Mouse (Mus musculus): ENCODE results near the gene Tspoap1. TPM values are rescaled to one million over a fixed set of nuclear protein-coding genes. Genes with fewer than 3 reads are reported as not detected.
A peak's percentile ranks its signal among the peaks of the same experiment; 100 is the strongest.

Gene Tspoap1
- polyA plus RNA-seq, 1 experiment from 2014 or later: 10.5 TPM

GRCm38 (mm10) chr11:87805448-87805847, 45.1 kb downstream of the Tspoap1 start:
- Histone ChIP-seq H3K4me3 (no peak overlapping the region), H3K27me3 (ENCODE audit: insufficient read depth, poor library complexity, severe bottlenecking) (peaks cover 3% of the 10 kb centered on the region; the same call in 1 of the 2 replicates), H3K4me1 (replicated peaks) (peaks cover 12% of the 10 kb centered on the region; the same call in 1 of the 2 replicates), H3K36me3 (no peaks in the 10 kb centered on the region), H3K9me3 (no peaks in the 10 kb centered on the region), H3K27ac (no peak overlapping the region)
- no peak for DNase-seq (ENCODE audit: low spot score)
- 53% methylated on average over 1 of the region's 1 CpGs for WGBS

- Histone ChIP-seq H3K9me3 (no peaks in the 10 kb centered on the region), H3K36me3 (no peaks in the 10 kb centered on the region), H3K4me3 (no peak overlapping the region), H3K4me1 (replicated peaks) (peaks cover 18% of the 10 kb centered on the region), H3K27me3 (ENCODE audit: insufficient read depth, poor library complexity, severe bottlenecking) (no peaks in the 10 kb centered on the region), H3K27ac (no peak overlapping the region)
- DNase-seq (ENCODE audit: low spot score): no peak
- 86% methylated on average over 6 of the region's 6 CpGs for WGBS
These were observed 47.1 kb downstream of the Tspoap1 start for GRCm38 (mm10) chr11:87807433-87807832.

- no peak for DNase-seq (ENCODE audit: low spot score)
- no peaks in the 10 kb centered on the region for H3K9me3 ChIP-seq
- H3K27ac ChIP-seq: no peak overlapping the region
- WGBS: 87% methylated on average over 7 of the region's 7 CpGs
- H3K27me3 ChIP-seq (ENCODE audit: insufficient read depth, poor library complexity, severe bottlenecking): no peaks in the 10 kb centered on the region
- H3K4me3 ChIP-seq: no peak overlapping the region
- H3K36me3 ChIP-seq: no peaks in the 10 kb centered on the region
- H3K4me1 ChIP-seq (replicated peaks): peaks cover 13% of the 10 kb centered on the region
These were observed 47.9 kb downstream of the Tspoap1 start for GRCm38 (mm10) chr11:87808236-87808635.

- Histone ChIP-seq H3K9me3 (no peaks in the 10 kb centered on the region), H3K36me3 (no peaks in the 10 kb centered on the region), H3K4me3 (no peak overlapping the region), H3K27me3 (ENCODE audit: insufficient read depth, poor library complexity, severe bottlenecking) (0 out of 2 replicates have a peak, but pooled peaks cover 4% of the 10 kb centered on the region), H3K27ac (no peak overlapping the region; the same call in 1 of the 2 replicates), H3K4me1 (replicated peaks) (peaks cover 25% of the 10 kb centered on the region)
- DNase-seq (ENCODE audit: low spot score): no peak
- WGBS: 64% methylated on average over 4 of the region's 4 CpGs
These were observed 51.1 kb downstream of the Tspoap1 start for GRCm38 (mm10) chr11:87811396-87811795.

- Histone ChIP-seq H3K4me3 (no peak overlapping the region), H3K9me3 (no peaks in the 10 kb centered on the region), H3K36me3 (no peaks in the 10 kb centered on the region), H3K4me1 (replicated peaks) (peaks cover 37% of the 10 kb centered on the region), H3K27ac (peak overlapping the region; percentile 46), H3K27me3 (ENCODE audit: insufficient read depth, poor library complexity, severe bottlenecking) (peaks cover 25% of the 10 kb centered on the region)
- 68% methylated on average over 8 of the region's 8 CpGs for WGBS
- DNase-seq (ENCODE audit: low spot score): no peak
These were observed 54.5 kb downstream of the Tspoap1 start for GRCm38 (mm10) chr11:87814831-87815230.

GRCm38 (mm10) chr11:87816707-87817442, 56.5 kb downstream of the Tspoap1 start:
- peak overlapping the region; percentile 83 for H3K27ac ChIP-seq
- peak overlapping the region; percentile 53 for H3K4me3 ChIP-seq
- 4% methylated on average over 31 of the region's 31 CpGs for WGBS
- peaks cover 44% of the 10 kb centered on the region for H3K4me1 ChIP-seq (replicated peaks)
- H3K9me3 ChIP-seq: no peaks in the 10 kb centered on the region
- H3K36me3 ChIP-seq: no peaks in the 10 kb centered on the region
- peaks cover 25% of the 10 kb centered on the region for H3K27me3 ChIP-seq (ENCODE audit: insufficient read depth, poor library complexity, severe bottlenecking)
- peak; percentile 69 for DNase-seq (ENCODE audit: low spot score)

- Histone ChIP-seq H3K9me3 (no peaks in the 10 kb centered on the region), H3K27ac (peak overlapping the region; percentile 83), H3K4me3 (peak overlapping the region; percentile 53), H3K4me1 (replicated peaks) (peaks cover 44% of the 10 kb centered on the region), H3K27me3 (ENCODE audit: insufficient read depth, poor library complexity, severe bottlenecking) (peaks cover 25% of the 10 kb centered on the region), H3K36me3 (no peaks in the 10 kb centered on the region)
- DNase-seq (ENCODE audit: low spot score): no peak
- 29% methylated on average over 4 of the region's 4 CpGs for WGBS
These were observed 57.1 kb downstream of the Tspoap1 start for GRCm38 (mm10) chr11:87817443-87817773.

GRCm38 (mm10) chr11:87821502-87821901, 61.2 kb downstream of the Tspoap1 start:
- Histone ChIP-seq H3K4me1 (replicated peaks) (peaks cover 33% of the 10 kb centered on the region), H3K4me3 (no peak overlapping the region), H3K36me3 (no peaks in the 10 kb centered on the region), H3K9me3 (no peaks in the 10 kb centered on the region), H3K27ac (no peak overlapping the region), H3K27me3 (ENCODE audit: insufficient read depth, poor library complexity, severe bottlenecking) (peaks cover 20% of the 10 kb centered on the region)
- WGBS: 40% methylated on average over 5 of the region's 5 CpGs
- no peak for DNase-seq (ENCODE audit: low spot score)

GRCm38 (mm10) chr11:87828239-87828900, 68.0 kb downstream of the Tspoap1 start, which contains the start of gene Lpo:
Gene Lpo, minus strand, starts transcription at chr11:87828289.
- 47% methylated on average over 10 of the region's 10 CpGs for WGBS
- peak within 1 kb of the TSS; percentile 64; the same call in 1 of the 2 replicates for H3K27ac ChIP-seq
- no peak for DNase-seq (ENCODE audit: low spot score)
- H3K4me1 ChIP-seq (replicated peaks): peaks cover 17% of the 10 kb centered on the region
- no peaks in the 10 kb centered on the region for H3K9me3 ChIP-seq
- H3K4me3 ChIP-seq: no peak within 1 kb of the TSS
- no peaks in the 10 kb centered on the region for H3K27me3 ChIP-seq (ENCODE audit: insufficient read depth, poor library complexity, severe bottlenecking)
- H3K36me3 ChIP-seq: no peaks in the 10 kb centered on the region

MicroRNAs within 50 kb of the gene (microRNA counts, 519-probe panel; counts per million panel counts)
- microRNA mmu-miR-142-3p (3,065 counts per million, percentile 82 among the panel's probes with 10 or more counts), microRNA mmu-miR-142-5p (5,429 counts per million, percentile 96 among the panel's probes with 10 or more counts)

Other genes starting within 250 kb of the Tspoap1 start
- gene Gm11492, start 193.9 kb upstream of the Tspoap1 start, polyA plus RNA-seq (2016; fragmentation: Nextera tagmentation; extraction: Ambion mirVana): not detected in 2 replicates
- gene Sept4, start 191.6 kb upstream of the Tspoap1 start, polyA plus RNA-seq (2016; fragmentation: Nextera tagmentation; extraction: Ambion mirVana): 7.4 and 11.2 TPM in 2 replicates
- gene Mtmr4, start 168.4 kb upstream of the Tspoap1 start, polyA plus RNA-seq (2016; fragmentation: Nextera tagmentation; extraction: Ambion mirVana): 68.8 and 70.5 TPM in 2 replicates
- 0.39 and 0.46 TPM in 2 replicates for gene Hsf5, start 143.4 kb upstream of the Tspoap1 start, polyA plus RNA-seq (2016; fragmentation: Nextera tagmentation; extraction: Ambion mirVana)
- 0.90 and 1.2 TPM in 2 replicates for gene Rnf43, start 97.8 kb upstream of the Tspoap1 start, polyA plus RNA-seq (2016; fragmentation: Nextera tagmentation; extraction: Ambion mirVana)
- gene Supt4a, start 23.0 kb upstream of the Tspoap1 start, polyA plus RNA-seq (2016; fragmentation: Nextera tagmentation; extraction: Ambion mirVana): 178 and 184 TPM in 2 replicates
- gene Mpo, start 33.0 kb downstream of the Tspoap1 start, polyA plus RNA-seq (2016; fragmentation: Nextera tagmentation; extraction: Ambion mirVana): 2.8 and 5.0 TPM in 2 replicates
- 0.31 and 0.57 TPM in 2 replicates for gene Lpo, start 67.7 kb downstream of the Tspoap1 start, polyA plus RNA-seq (2016; fragmentation: Nextera tagmentation; extraction: Ambion mirVana)
- 17.2 and 18.6 TPM in 2 replicates for gene Mks1, start 92.7 kb downstream of the Tspoap1 start, polyA plus RNA-seq (2016; fragmentation: Nextera tagmentation; extraction: Ambion mirVana)
- not detected in 2 replicates for gene Epx, start 115.0 kb downstream of the Tspoap1 start, polyA plus RNA-seq (2016; fragmentation: Nextera tagmentation; extraction: Ambion mirVana)
- gene Olfr462, start 131.7 kb downstream of the Tspoap1 start, polyA plus RNA-seq (2016; fragmentation: Nextera tagmentation; extraction: Ambion mirVana): not detected in 2 replicates
- gene Olfr463, start 136.8 kb downstream of the Tspoap1 start, polyA plus RNA-seq (2016; fragmentation: Nextera tagmentation; extraction: Ambion mirVana): not detected in 2 replicates
- gene Olfr464, start 160.4 kb downstream of the Tspoap1 start, polyA plus RNA-seq (2016; fragmentation: Nextera tagmentation; extraction: Ambion mirVana): not detected in 2 replicates
- gene Dynll2, start 227.0 kb downstream of the Tspoap1 start, polyA plus RNA-seq (2016; fragmentation: Nextera tagmentation; extraction: Ambion mirVana): 29.4 and 39.9 TPM in 2 replicates